Mouse (Mus musculus) naive thymus-derived CD4-positive, alpha-beta T cell, adult 2 months (primary cell): ENCODE results near the gene Magea10.

ENCODE experiments used
- DNase-seq: peaks from one replicate; pipeline ENCODE4 v3.0.0-alpha.2; 2011; ENCODE audit warnings: low read depth

Magea10 gene

DNA sequence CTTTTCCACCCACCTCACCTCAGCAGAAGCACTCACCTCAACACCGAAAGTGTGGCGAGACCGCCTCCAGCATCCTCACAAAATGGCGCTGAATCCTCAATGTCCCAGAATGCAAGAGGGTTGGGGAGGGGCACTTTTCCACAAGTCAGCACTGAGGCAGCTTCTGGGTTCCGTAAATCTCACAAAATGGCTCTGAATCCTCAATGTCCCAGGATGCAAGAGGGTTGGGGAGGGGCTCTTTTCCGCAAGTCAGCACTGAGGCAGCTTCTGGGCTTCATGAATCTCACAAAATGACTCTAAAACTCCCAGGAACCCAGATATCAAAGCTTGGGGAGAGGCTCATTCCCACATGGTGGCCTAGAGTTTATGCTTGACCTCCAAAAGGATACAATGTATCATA lies at the start of gene Magea10:
TSS of gene Magea10 (minus strand) at position 101 of the 400 bp plus-strand sequence.
- DNase-seq: no peak

DNA sequence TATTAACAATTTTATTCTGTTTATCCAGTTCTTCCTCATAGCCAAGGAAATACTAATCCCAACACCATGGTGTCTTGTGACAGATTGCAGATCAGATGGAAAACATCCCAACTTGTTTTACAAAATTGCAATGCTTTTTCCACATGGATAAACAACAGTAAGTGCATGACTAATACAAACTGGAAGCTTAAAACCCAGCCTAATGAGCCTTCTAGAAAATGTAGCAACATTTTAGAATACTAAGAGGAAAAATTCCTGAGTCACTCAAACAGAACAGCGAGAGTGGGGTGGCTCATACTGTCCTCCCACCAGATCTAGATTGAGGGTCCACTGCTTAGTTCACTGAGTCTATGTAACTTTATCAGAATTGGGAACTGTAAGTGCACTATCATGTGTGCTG lies 4.7 kb downstream of the Magea10 start:
- DNase-seq: no peak
